Mouse (Mus musculus): ENCODE measurements around the gene Tnfrsf1b.
"Not testable (repeated sequence)": the region's sequence is repeated elsewhere in the genome, so short reads cannot be mapped to it uniquely, and the experiment has no call there.

Tnfrsf1b gene

DNA sequence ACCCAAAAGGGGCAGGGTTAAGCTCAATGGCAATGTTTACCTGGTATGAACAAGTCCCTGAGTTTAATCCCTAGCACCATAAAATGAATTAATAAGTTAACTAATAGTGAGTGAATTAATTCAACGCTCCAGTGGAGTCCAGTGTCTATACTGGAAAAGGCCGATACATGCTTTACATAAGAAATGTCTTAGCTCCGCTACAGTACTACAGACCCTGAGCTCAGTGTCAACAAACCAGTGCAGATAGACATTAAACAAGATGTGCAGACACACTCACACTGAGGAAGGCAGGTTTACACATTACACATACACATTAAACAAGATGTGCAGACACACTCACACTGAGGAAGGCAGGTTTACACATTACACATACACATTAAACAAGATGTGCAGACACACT is 81.1 kb downstream of the Tnfrsf1b start:
- DNase-seq, result not testable (repeated sequence)

DNA sequence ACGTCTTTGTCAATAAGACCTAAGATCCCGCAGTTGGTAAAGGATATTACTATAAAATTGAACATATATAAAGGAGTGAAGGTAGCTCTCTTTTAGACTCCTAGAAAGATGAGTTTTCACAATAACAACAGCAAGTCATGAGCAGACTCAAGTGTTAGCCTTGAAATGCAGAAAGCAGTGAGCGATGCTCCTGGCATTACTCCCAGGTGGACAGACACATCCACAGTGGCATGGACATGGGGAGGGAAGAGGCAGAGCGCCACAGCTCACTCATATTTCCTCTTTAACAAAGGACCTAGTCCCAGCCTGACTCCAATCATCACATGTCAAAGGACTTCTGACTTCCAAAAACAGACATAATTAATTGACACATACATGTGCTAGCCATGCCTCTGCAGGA is 82.6 kb downstream of the Tnfrsf1b start:
- DNase-seq, result no peak

Data from cerebellum, adult 11 months (tissue).